Mouse (Mus musculus) limb, embryonic 12.5 days (tissue): ENCODE results near the gene Maneal. TPM values are rescaled to one million over a fixed set of nuclear protein-coding genes. Genes with fewer than 3 reads are reported as not detected.

Experiments used
- ATAC-seq: fragments of 200-750 bp; cut with Nextera tagmentation; 2 replicates; pipeline ENCODE4 v1.8.0; 2017; ENCODE audit warnings: low read depth, moderate TSS enrichment; ENCODE audit not compliant: insufficient number of reproducible peaks, insufficient read depth, low FRiP score, low TSS enrichment
- H3K27ac ChIP-seq: fragments of 300-500 bp; sonication (generic); 2 replicates; pipeline ENCODE4 v1.5.1; 2016; ENCODE audit warnings: mild to moderate bottlenecking, moderate library complexity
- H3K27me3 ChIP-seq: fragments of 300-500 bp; sonication (generic); 2 replicates; pipeline ENCODE4 v1.6.1; 2016; ENCODE audit warnings: mild to moderate bottlenecking, moderate library complexity
- H3K36me3 ChIP-seq: fragments of 300-500 bp; sonication (generic); 2 replicates; pipeline ENCODE4 v1.6.1; 2016; ENCODE audit warnings: mild to moderate bottlenecking, moderate library complexity
- H3K4me1 ChIP-seq: fragments of 300-500 bp; sonication (generic); replicated peaks from 2 replicates; pipeline ENCODE4 v1.6.1; 2016
- H3K4me2 ChIP-seq: fragments of 300-500 bp; sonication (generic); 2 replicates; pipeline ENCODE4 v1.6.1; 2016; ENCODE audit warnings: mild to moderate bottlenecking, moderate library complexity
- H3K4me3 ChIP-seq: fragments of 300-500 bp; sonication (generic); replicated peaks from 2 replicates; pipeline ENCODE4 v1.5.1; 2016; ENCODE audit warnings: mild to moderate bottlenecking
- H3K9ac ChIP-seq: fragments of 300-500 bp; sonication (generic); replicated peaks from 2 replicates; pipeline ENCODE4 v1.6.1; 2016; ENCODE audit warnings: mild to moderate bottlenecking, moderate library complexity
- H3K9me3 ChIP-seq: fragments of 300-500 bp; sonication (generic); 2 replicates; pipeline ENCODE4 v1.6.1; 2016; ENCODE audit warnings: mild to moderate bottlenecking, moderate library complexity
- WGBS: fragments of 180-500 bp; shearing (Covaris S2); methylation state at CpG from one replicate; pipeline ENCODE4 v1.1.7; 2016; 5-methylcytosine and 5-hydroxymethylcytosine counted together
- polyA plus RNA-seq: library from polyadenylated mRNA; unstranded; fragments of >200 nt; fragmentation: Nextera tagmentation; extraction: Ambion mirVana; gene quantifications from 2 replicates; pipeline ENCODE4 v1.2.1, GENCODE M21; 2016

Gene Maneal
- polyA plus RNA-seq, 1 experiment from 2014 or later: 0.71 TPM

DNA sequence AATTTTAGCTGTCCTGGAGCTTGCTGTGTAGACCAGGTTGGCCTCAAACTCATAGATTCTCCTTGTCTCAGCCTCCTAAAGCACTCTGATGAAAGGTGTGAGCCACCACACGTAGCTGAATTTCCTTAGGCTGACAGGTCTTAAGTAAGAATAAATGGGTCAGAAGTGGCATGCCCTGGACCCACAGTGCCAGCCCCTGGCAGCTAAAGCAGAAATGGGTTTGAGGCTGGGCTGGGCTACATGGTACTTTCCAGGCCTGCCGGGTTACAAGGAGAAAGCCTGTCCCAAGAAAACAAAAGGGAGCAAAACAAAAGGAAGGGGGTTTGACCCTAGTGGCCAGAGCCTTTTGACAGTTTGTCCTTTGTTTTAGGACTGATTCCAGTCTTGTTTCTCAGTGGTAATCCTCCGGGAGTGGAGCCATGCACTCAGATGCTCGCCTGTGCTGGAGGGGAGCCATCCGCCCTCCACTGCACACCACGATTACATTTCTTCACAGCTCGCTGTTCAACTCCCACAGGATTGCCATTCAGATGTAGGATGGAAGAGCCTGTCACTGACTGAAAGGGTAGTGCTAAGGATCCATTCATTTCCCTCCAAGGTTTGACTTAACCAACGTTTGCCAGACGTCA, 50.5 kb downstream of the Maneal start:
- 73% methylated on average over 9 of the region's 9 CpGs for WGBS
- H3K9me3 ChIP-seq: no peaks in the 10 kb centered on the region
- H3K4me2 ChIP-seq: no peak overlapping the region
- H3K36me3 ChIP-seq: peaks cover 49% of the 10 kb centered on the region
- ATAC-seq: no peak
- H3K27ac ChIP-seq: no peak overlapping the region
- H3K9ac ChIP-seq: no peak overlapping the region
- no peak overlapping the region for H3K4me3 ChIP-seq
- no peaks in the 10 kb centered on the region for H3K27me3 ChIP-seq
- H3K4me1 ChIP-seq: no peaks in the 10 kb centered on the region

DNA sequence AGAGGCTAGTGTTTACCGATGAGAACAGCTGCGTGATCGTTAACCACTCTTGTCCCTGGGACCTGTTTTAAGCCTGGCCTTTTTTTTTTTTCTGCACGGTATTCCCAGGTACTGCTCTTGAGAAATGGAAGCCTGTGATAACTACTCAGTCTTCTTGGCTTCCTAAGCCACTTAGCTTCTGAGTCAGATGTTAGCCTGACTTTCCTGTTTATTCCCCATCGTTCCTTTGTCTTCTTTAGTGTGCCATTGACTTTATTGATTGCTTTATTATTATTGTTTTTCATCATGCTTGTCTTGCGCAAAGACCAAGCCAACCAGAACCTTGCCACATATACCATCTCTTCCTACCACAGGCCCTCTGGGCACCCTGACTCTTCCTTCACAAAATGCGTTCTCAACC, 51.9 kb downstream of the Maneal start:
- Histone ChIP-seq H3K9me3 (no peaks in the 10 kb centered on the region), H3K27ac (no peak overlapping the region), H3K4me3 (no peak overlapping the region), H3K36me3 (peaks cover 56% of the 10 kb centered on the region), H3K27me3 (no peaks in the 10 kb centered on the region), H3K4me1 (no peaks in the 10 kb centered on the region), H3K4me2 (no peak overlapping the region), H3K9ac (no peak overlapping the region)
- WGBS: 83% methylated on average over 7 of the region's 7 CpGs
- no peak for ATAC-seq

DNA sequence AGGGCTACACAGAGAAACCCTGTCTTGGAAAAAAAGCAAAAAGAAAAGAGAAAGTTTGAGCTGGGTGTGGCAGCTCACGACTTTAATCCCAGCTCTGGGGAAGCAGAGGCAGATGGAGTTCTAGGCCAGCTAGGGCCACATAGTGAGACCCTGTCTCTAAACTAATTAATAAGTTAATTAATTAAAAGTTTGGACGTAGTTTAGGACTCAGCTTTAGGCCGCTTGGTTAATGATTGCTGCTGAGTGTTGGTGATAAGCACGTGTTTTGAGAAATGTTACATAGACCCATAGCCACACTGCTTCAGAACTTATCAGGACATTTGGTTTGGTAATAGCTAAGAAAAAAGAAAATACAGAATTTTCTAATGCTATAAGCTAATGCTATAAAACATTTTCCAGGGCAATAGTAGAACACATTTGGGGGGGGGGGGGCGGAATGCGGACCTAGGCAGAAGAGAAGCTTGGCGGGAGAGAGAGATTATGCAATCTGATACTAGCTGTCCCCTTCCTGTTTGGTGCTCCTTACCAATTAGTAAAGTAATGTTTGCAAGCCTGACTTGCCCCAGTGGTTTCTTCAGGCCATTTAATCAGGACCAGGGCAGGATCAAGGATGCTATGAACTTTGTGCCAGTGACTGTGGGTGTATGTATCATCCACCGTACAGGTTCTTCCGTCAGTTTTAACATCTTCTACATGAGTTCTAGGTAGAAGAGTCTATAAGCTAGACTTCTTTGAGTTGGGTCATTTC, 52.7 kb downstream of the Maneal start:
- WGBS: 89% methylated on average over 9 of the region's 9 CpGs
- H3K27me3 ChIP-seq: no peaks in the 10 kb centered on the region
- no peak for ATAC-seq
- peaks cover 62% of the 10 kb centered on the region for H3K36me3 ChIP-seq
- H3K9ac ChIP-seq: no peak overlapping the region
- H3K9me3 ChIP-seq: no peaks in the 10 kb centered on the region
- H3K4me2 ChIP-seq: no peak overlapping the region
- no peak overlapping the region for H3K27ac ChIP-seq
- no peak overlapping the region for H3K4me3 ChIP-seq
- H3K4me1 ChIP-seq: no peaks in the 10 kb centered on the region

DNA sequence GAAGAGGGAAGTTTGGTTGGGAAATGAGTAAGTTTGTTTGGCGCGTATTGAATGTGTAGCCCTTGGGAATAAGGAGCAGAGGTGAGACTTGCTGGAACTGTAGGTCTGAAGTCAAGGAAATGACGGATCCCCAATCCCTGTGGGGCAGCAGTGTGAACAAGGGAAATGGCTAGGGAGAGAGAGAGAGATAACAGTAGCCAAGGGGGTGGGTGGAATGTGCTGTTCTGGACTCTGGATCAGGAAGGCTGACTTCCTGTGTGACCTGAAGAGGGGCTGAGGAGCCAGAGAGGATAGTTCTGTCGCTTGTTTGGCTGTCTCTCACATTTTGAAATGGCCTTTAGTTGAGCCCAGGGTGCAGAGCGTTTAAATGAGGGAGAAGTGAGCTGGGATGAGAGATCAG, 53.5 kb downstream of the Maneal start:
- H3K4me2 ChIP-seq: no peak overlapping the region
- H3K4me3 ChIP-seq: no peak overlapping the region
- no peak overlapping the region for H3K9ac ChIP-seq
- H3K27me3 ChIP-seq: no peaks in the 10 kb centered on the region
- H3K27ac ChIP-seq: no peak overlapping the region
- 86% methylated on average over 5 of the region's 5 CpGs for WGBS
- H3K4me1 ChIP-seq: peaks cover 2% of the 10 kb centered on the region
- ATAC-seq: no peak
- H3K9me3 ChIP-seq: no peaks in the 10 kb centered on the region
- H3K36me3 ChIP-seq: peaks cover 62% of the 10 kb centered on the region

Other genes with a start within 250 kb of the Maneal start
- 1.0 and 1.2 TPM in 2 replicates for gene Pou3f1, start 205.4 kb downstream of the Maneal start, polyA plus RNA-seq
- gene Utp11, start 168.6 kb downstream of the Maneal start, polyA plus RNA-seq: 82.6 and 86.4 TPM in 2 replicates
- 7.3 and 10.9 TPM in 2 replicates for gene Fhl3, start 161.5 kb downstream of the Maneal start, polyA plus RNA-seq
- gene Sf3a3, start 147.4 kb downstream of the Maneal start, polyA plus RNA-seq: 221 and 223 TPM in 2 replicates
- 23.8 and 25.0 TPM in 2 replicates for gene Inpp5b, start 120.3 kb downstream of the Maneal start, polyA plus RNA-seq
- 14.1 and 15.0 TPM in 2 replicates for gene Mtf1, start 60.1 kb downstream of the Maneal start, polyA plus RNA-seq
- 41.4 and 44.3 TPM in 2 replicates for gene Yrdc, start 11.5 kb downstream of the Maneal start, polyA plus RNA-seq
- gene 1110065P20Rik, start 11.0 kb downstream of the Maneal start, polyA plus RNA-seq: 59.1 and 63.6 TPM in 2 replicates
- gene Epha10, start 18.7 kb upstream of the Maneal start, polyA plus RNA-seq: 0.14 and 0.15 TPM in 2 replicates
- 19.2 and 19.4 TPM in 2 replicates for gene 9930104L06Rik, start 74.9 kb upstream of the Maneal start, polyA plus RNA-seq
- gene Cdca8, start 77.1 kb upstream of the Maneal start, polyA plus RNA-seq: 176 and 180 TPM in 2 replicates
- gene Rspo1, start 124.3 kb upstream of the Maneal start, polyA plus RNA-seq: 1.7 and 3.5 TPM in 2 replicates
- gene Gnl2, start 154.4 kb upstream of the Maneal start, polyA plus RNA-seq: 93.5 and 95.2 TPM in 2 replicates
- gene Dnali1, start 203.5 kb upstream of the Maneal start, polyA plus RNA-seq: not detected in 2 replicates
- gene Snip1, start 204.5 kb upstream of the Maneal start, polyA plus RNA-seq: 39.6 and 40.9 TPM in 2 replicates
- 74.6 and 76.9 TPM in 2 replicates for gene Meaf6, start 223.0 kb upstream of the Maneal start, polyA plus RNA-seq